Mouse (Mus musculus): ENCODE data around the gene Maml2.

GRCm38 (mm10) chr9:13569023-13569422, 271.3 kb downstream of the Maml2 start:
- TF ChIP-seq ZC3H11A (IDR thresholded peaks at IDR 0.05; ENCODE audit: borderline replicate concordance, low read depth, low read length) (no peak), ZNF384 (IDR thresholded peaks at IDR 0.05; ENCODE audit: low read depth, low read length) (no peak), MAFK (IDR thresholded peaks at IDR 0.05; ENCODE audit: insufficient read depth, low read depth, low read length) (no peak)
